Mouse (Mus musculus): Measurements from ENCODE around the gene Ube2c. TPM values are rescaled to one million over a fixed set of nuclear protein-coding genes. Genes with fewer than 3 reads are reported as not detected.

Ube2c gene
- polyA plus RNA-seq, 2 experiments = 465 to 533 TPM

DNA sequence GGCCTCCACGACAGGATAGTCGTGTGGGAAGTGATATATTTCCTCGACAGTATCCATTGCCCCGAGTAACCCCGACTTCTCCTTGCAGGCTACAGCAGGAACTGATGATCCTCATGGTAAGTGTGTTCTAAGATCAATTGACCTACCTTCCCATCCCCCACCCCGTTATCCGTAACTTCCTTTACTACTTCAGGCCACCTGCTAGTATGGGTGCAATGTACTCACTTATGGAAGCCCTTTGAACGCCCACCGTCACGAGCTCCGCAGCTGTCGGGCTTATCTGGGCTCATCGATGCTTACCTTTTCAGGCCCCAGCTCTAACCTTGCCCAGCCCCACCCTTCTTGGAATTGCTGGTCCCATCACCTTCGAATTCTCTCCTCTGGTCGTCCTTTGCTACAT, 581 bp downstream of the Ube2c start:
- Histone ChIP-seq H3K9me3 (ENCODE audit: control insufficient read depth, low read length) (no peaks in the 10 kb centered on the region), H3K27ac (peak overlapping the region; percentile 92), H3K4me2 (ENCODE audit: low read depth) (peak overlapping the region; percentile 86), H3K9ac (replicated peaks) (peak overlapping the region; percentile 98), H3K4me1 (replicated peaks; ENCODE audit: control insufficient read depth in 2 of 2, insufficient read depth in 2 of 2, low read length in 1 of 2) (peaks cover 29 to 34% of the 10 kb centered on the region in 2 experiments), H3K36me3 (replicated peaks; ENCODE audit: control insufficient read depth, insufficient read depth, low read depth) (peaks cover 62% of the 10 kb centered on the region), H3K4me3 (ENCODE audit: insufficient read depth in 1 of 2, low read depth in 2 of 2, low read length in 2 of 2) (peak overlapping the region; percentile 88 to 91), H3K27me3 (ENCODE audit: control insufficient read depth, insufficient read depth, low read length) (no peaks in the 10 kb centered on the region)
- peak in 1 of 3 experiments; percentile 41 for DNase-seq (ENCODE audit: low read depth in 3 of 3, low spot score in 3 of 3)
- WGBS (ENCODE audit: insufficient replicate concordance) = under 1% methylated on average over 15 of the region's 15 CpGs
- TF ChIP-seq EP300 (IDR thresholded peaks at IDR 0.05; ENCODE audit: low read depth) (no peak), CTCF (IDR thresholded peaks at IDR 0.05; ENCODE audit: low read depth) (no peak)
- ATAC-seq (ENCODE audit: insufficient read depth) = peak; percentile 9; the same call in 1 of the 2 replicates

DNA sequence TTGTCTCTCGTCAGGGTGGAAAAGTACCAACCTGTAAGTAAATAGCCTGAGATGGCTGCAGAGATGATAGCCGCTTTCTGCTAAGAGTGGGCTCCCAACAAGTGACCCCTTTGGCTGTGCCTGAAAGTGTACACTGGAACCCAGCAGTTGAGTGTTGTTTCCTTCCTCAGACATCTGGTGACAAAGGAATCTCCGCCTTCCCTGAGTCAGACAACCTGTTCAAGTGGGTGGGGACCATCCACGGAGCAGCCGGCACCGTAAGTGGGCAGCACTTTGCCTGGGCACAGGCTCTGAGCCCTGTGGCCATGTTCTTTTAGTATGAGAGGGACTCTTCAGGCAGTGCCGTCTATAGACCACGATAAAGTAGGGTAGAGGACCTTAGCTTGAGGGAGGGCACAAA, 1.4 kb downstream of the Ube2c start:
- Histone ChIP-seq H3K4me1 (replicated peaks; ENCODE audit: control insufficient read depth in 2 of 2, insufficient read depth in 2 of 2, low read length in 1 of 2) (peaks cover 29 to 34% of the 10 kb centered on the region in 2 experiments), H3K4me2 (ENCODE audit: low read depth) (peak overlapping the region; percentile 86), H3K27ac (peak overlapping the region; percentile 92), H3K9ac (replicated peaks) (peak overlapping the region; percentile 98), H3K9me3 (ENCODE audit: control insufficient read depth, low read length) (no peaks in the 10 kb centered on the region), H3K4me3 (ENCODE audit: insufficient read depth in 1 of 2, low read depth in 2 of 2, low read length in 2 of 2) (peak overlapping the region; percentile 88 to 91), H3K36me3 (replicated peaks; ENCODE audit: control insufficient read depth, insufficient read depth, low read depth) (peaks cover 53% of the 10 kb centered on the region), H3K27me3 (ENCODE audit: control insufficient read depth, insufficient read depth, low read length) (no peaks in the 10 kb centered on the region)
- ATAC-seq (ENCODE audit: insufficient read depth) = no peak
- no peak for DNase-seq (ENCODE audit: low read depth in 3 of 3, low spot score in 3 of 3)
- no peak for TF ChIP-seq CTCF (IDR thresholded peaks at IDR 0.05; ENCODE audit: low read depth)
- no peak for TF ChIP-seq EP300 (IDR thresholded peaks at IDR 0.05; ENCODE audit: low read depth)
- WGBS (ENCODE audit: insufficient replicate concordance) = 62% methylated on average over 8 of the region's 8 CpGs

DNA sequence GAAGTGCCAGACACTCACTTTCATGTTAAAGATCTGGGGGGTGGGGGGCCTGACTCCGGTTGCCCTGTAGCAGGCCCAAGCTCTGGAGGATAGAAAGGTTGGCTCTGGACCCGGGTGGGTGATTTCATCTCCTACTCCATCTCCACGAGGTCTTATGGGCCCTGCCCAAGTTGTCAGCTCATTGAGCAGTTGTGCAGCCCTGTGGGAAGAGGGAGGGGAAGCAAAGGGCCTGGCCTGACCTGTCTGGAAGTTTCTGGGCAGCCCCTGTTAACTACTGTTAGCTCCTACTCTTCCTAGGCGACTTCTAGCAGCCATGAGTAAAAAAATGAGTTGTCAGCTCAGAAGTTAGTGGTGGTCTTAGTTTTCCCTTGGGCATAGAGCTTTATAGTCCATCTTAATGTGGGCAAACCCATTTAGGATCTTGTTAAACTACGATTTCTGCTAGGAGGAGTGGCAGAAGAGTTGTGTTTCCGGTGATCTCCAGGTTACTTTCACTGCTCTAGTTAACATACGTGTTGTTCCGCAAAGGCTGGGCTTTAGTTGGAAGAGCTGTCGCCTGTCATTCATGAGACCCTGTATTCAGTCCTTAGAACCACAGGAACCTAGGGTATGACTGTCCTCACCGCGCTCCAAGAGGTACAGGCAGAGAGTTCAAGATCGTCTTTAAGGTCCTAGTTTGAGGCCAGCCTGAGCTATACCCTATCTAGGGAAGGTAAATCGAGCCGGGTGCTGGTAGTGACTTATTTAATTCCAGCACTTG, 3.7 kb downstream of the Ube2c start:
- ATAC-seq (ENCODE audit: insufficient read depth) = no peak
- Histone ChIP-seq H3K4me2 (ENCODE audit: low read depth) (peak overlapping the region; percentile 86), H3K9me3 (ENCODE audit: control insufficient read depth, low read length) (no peaks in the 10 kb centered on the region), H3K36me3 (replicated peaks; ENCODE audit: control insufficient read depth, insufficient read depth, low read depth) (peaks cover 31% of the 10 kb centered on the region), H3K4me1 (replicated peaks; ENCODE audit: control insufficient read depth in 2 of 2, insufficient read depth in 2 of 2, low read length in 1 of 2) (peaks cover 25 to 32% of the 10 kb centered on the region in 2 experiments), H3K27me3 (ENCODE audit: control insufficient read depth, insufficient read depth, low read length) (peaks cover 16% of the 10 kb centered on the region; the same call in 1 of the 2 replicates), H3K27ac (peak overlapping the region; percentile 92), H3K4me3 (ENCODE audit: insufficient read depth in 1 of 2, low read depth in 2 of 2, low read length in 2 of 2) (peak overlapping the region; percentile 41 to 91), H3K9ac (replicated peaks) (peak overlapping the region; percentile 31)
- DNase-seq (ENCODE audit: low read depth in 3 of 3, low spot score in 3 of 3) = no peak
- WGBS (ENCODE audit: insufficient replicate concordance) = 56% methylated on average over 14 of the region's 14 CpGs
- TF ChIP-seq EP300 (IDR thresholded peaks at IDR 0.05; ENCODE audit: low read depth) = no peak
- TF ChIP-seq CTCF (IDR thresholded peaks at IDR 0.05; ENCODE audit: low read depth) = no peak

DNA sequence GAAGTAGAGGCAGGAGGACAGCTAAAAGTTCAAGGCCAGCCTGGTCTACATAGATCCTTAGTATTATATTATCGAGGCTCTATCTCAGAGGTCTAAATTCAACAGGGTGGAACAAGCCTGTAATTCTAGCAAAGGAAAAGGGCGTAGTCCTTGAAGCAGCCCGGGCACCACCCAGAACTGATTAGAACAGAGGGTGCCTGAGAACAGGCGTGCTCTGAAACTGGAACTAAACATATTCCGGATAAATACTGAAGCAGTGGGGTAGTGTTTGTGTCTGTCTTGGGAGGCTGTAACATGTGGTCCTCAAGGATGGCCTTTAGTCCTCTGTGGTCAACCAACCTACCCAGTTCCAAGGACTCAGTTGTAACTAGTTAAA, 4.3 kb downstream of the Ube2c start:
- H3K9ac ChIP-seq (replicated peaks) = peak overlapping the region; percentile 31
- H3K27me3 ChIP-seq (ENCODE audit: control insufficient read depth, insufficient read depth, low read length) = peaks cover 16% of the 10 kb centered on the region; the same call in 1 of the 2 replicates
- peak overlapping the region; percentile 16 to 91; a peak in 3 of 4 replicates for H3K4me3 ChIP-seq (ENCODE audit: insufficient read depth in 1 of 2, low read depth in 2 of 2, low read length in 2 of 2)
- ATAC-seq (ENCODE audit: insufficient read depth) = peak; percentile 41
- H3K4me2 ChIP-seq (ENCODE audit: low read depth) = peak overlapping the region; percentile 86
- peak overlapping the region; percentile 92 for H3K27ac ChIP-seq
- H3K36me3 ChIP-seq (replicated peaks; ENCODE audit: control insufficient read depth, insufficient read depth, low read depth) = peaks cover 30% of the 10 kb centered on the region
- H3K9me3 ChIP-seq (ENCODE audit: control insufficient read depth, low read length) = no peaks in the 10 kb centered on the region
- peak; percentile 56 to 70 (median 59) for DNase-seq (ENCODE audit: low read depth in 3 of 3, low spot score in 3 of 3)
- TF ChIP-seq EP300 (IDR thresholded peaks at IDR 0.05; ENCODE audit: low read depth) (peak; percentile 49; the same call in 1 of the 2 replicates), CTCF (IDR thresholded peaks at IDR 0.05; ENCODE audit: low read depth) (no peak)
- peaks cover 25 to 31% of the 10 kb centered on the region in 2 experiments for H3K4me1 ChIP-seq (replicated peaks; ENCODE audit: control insufficient read depth in 2 of 2, insufficient read depth in 2 of 2, low read length in 1 of 2)
- WGBS (ENCODE audit: insufficient replicate concordance) = 20% methylated on average over 5 of the region's 5 CpGs

DNA sequence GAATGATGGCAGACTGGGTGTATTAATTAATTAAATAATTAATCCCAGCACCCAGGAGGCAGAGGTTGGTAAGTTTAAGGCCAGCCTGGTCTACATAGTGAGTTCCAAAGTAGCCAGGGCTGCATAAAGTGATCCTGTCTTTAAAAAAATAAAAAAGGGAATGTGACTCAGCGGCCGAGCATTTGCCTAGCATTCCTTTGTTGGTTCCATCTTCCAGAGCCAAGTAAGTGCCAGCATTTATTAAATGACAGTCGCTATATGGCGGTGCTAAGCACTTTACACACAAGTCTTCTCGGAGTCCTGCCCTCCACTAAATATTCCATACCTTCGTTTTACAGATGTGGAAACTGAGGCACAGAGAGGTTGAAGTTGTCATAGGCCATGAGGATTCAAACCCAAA, 6.4 kb downstream of the Ube2c start:
- no peak for ATAC-seq (ENCODE audit: insufficient read depth)
- TF ChIP-seq EP300 (IDR thresholded peaks at IDR 0.05; ENCODE audit: low read depth) (no peak), CTCF (IDR thresholded peaks at IDR 0.05; ENCODE audit: low read depth) (no peak)

More for the DNA sequence above, 6.4 kb downstream of the Ube2c start:
- Histone ChIP-seq H3K36me3 (replicated peaks; ENCODE audit: control insufficient read depth, insufficient read depth, low read depth) (peaks cover 23% of the 10 kb centered on the region), H3K4me3 (ENCODE audit: insufficient read depth in 1 of 2, low read depth in 2 of 2, low read length in 2 of 2) (no peak overlapping the region), H3K27ac (no peak overlapping the region), H3K4me2 (ENCODE audit: low read depth) (no peak overlapping the region), H3K27me3 (ENCODE audit: control insufficient read depth, insufficient read depth, low read length) (peaks cover 21% of the 10 kb centered on the region; the same call in 1 of the 2 replicates), H3K4me1 (replicated peaks; ENCODE audit: control insufficient read depth in 2 of 2, insufficient read depth in 2 of 2, low read length in 1 of 2) (peaks cover 24 to 28% of the 10 kb centered on the region in 2 experiments), H3K9ac (replicated peaks) (no peak overlapping the region), H3K9me3 (ENCODE audit: control insufficient read depth, low read length) (no peaks in the 10 kb centered on the region)
- no peak for DNase-seq (ENCODE audit: low read depth in 3 of 3, low spot score in 3 of 3)
- WGBS (ENCODE audit: insufficient replicate concordance) = 70% methylated on average over 6 of the region's 6 CpGs

All from liver, embryonic 14.5 days (tissue).